Mouse (Mus musculus) hindbrain, embryonic 13.5 days (tissue): Measurements from ENCODE around the gene Nebl. TPM values are rescaled to one million over a fixed set of nuclear protein-coding genes. Genes with fewer than 3 reads are reported as not detected.

ENCODE experiments used
- ATAC-seq: fragments of 200-750 bp; cut with Nextera tagmentation; 2 replicates; pipeline ENCODE4 v1.8.0; 2017; ENCODE audit warnings: moderate TSS enrichment; ENCODE audit not compliant: low FRiP score
- H3K27ac ChIP-seq: fragments of 300-500 bp; sonication (generic); 2 replicates; pipeline ENCODE4 v1.5.1; 2015; ENCODE audit warnings: inconsistent platforms, mild to moderate bottlenecking, moderate library complexity
- H3K27me3 ChIP-seq: fragments of 300-500 bp; sonication (generic); 2 replicates; pipeline ENCODE4 v1.6.1; 2015; ENCODE audit warnings: mild to moderate bottlenecking, inconsistent platforms
- H3K36me3 ChIP-seq: fragments of 300-500 bp; sonication (generic); 2 replicates; pipeline ENCODE4 v1.6.1; 2015; ENCODE audit warnings: mild to moderate bottlenecking, inconsistent platforms
- H3K4me1 ChIP-seq: fragments of 300-500 bp; sonication (generic); replicated peaks from 2 replicates; pipeline ENCODE4 v1.6.1; 2015; ENCODE audit warnings: inconsistent platforms
- H3K4me2 ChIP-seq: fragments of 300-500 bp; sonication (generic); 2 replicates; pipeline ENCODE4 v1.6.1; 2015; ENCODE audit warnings: inconsistent platforms, mild to moderate bottlenecking, moderate library complexity
- H3K4me3 ChIP-seq: fragments of 300-500 bp; sonication (generic); 2 replicates; pipeline ENCODE4 v1.5.1; 2015; ENCODE audit warnings: mild to moderate bottlenecking, inconsistent platforms
- H3K9ac ChIP-seq: fragments of 300-500 bp; sonication (generic); 2 replicates; pipeline ENCODE4 v1.6.1; 2015; ENCODE audit warnings: mild to moderate bottlenecking, inconsistent platforms
- H3K9me3 ChIP-seq: fragments of 300-500 bp; sonication (generic); 2 replicates; pipeline ENCODE4 v1.6.1; 2016; ENCODE audit warnings: inconsistent platforms
- WGBS: fragments of 180-500 bp; shearing (Covaris S2); methylation state at CpG from one replicate; pipeline ENCODE4 v1.1.7; 2015; 5-methylcytosine and 5-hydroxymethylcytosine counted together
- polyA plus RNA-seq: library from polyadenylated mRNA; unstranded; fragments of >200 nt; fragmentation: Nextera tagmentation; extraction: Ambion mirVana; gene quantifications from 2 replicates; pipeline ENCODE4 v1.2.1, GENCODE M21; 2015

Gene Nebl
- polyA plus RNA-seq, 1 experiment from 2014 or later: 8.9 TPM

GRCm38 (mm10) chr2:17525739-17526526 lies 205.3 kb downstream of the Nebl start:
- no peaks in the 10 kb centered on the region for H3K27me3 ChIP-seq
- H3K4me2 ChIP-seq: no peak overlapping the region
- no peak overlapping the region for H3K4me3 ChIP-seq
- H3K9ac ChIP-seq: no peak overlapping the region
- no peaks in the 10 kb centered on the region for H3K36me3 ChIP-seq
- 70% methylated on average over 5 of the region's 5 CpGs for WGBS
- no peaks in the 10 kb centered on the region for H3K9me3 ChIP-seq
- peaks cover 20% of the 10 kb centered on the region for H3K4me1 ChIP-seq
- no peak overlapping the region for H3K27ac ChIP-seq
- peak; percentile 50; the same call in 1 of the 2 replicates for ATAC-seq

- 33% methylated on average over 4 of the region's 4 CpGs for WGBS
- Histone ChIP-seq H3K9me3 (no peaks in the 10 kb centered on the region), H3K9ac (no peak overlapping the region), H3K27me3 (no peaks in the 10 kb centered on the region), H3K4me1 (peaks cover 20% of the 10 kb centered on the region), H3K4me2 (no peak overlapping the region), H3K4me3 (no peak overlapping the region), H3K27ac (no peak overlapping the region), H3K36me3 (no peaks in the 10 kb centered on the region)
- peak; percentile 71 for ATAC-seq
Observed at GRCm38 (mm10) chr2:17525211-17525610, 206.1 kb downstream of the Nebl start.

- H3K4me1 ChIP-seq: peaks cover 20% of the 10 kb centered on the region
- no peak overlapping the region for H3K9ac ChIP-seq
- no peak overlapping the region for H3K27ac ChIP-seq
- H3K27me3 ChIP-seq: no peaks in the 10 kb centered on the region
- 42% methylated on average over 10 of the region's 10 CpGs for WGBS
- no peaks in the 10 kb centered on the region for H3K9me3 ChIP-seq
- H3K4me3 ChIP-seq: no peak overlapping the region
- 0 out of 2 replicates have a peak, but pooled peaks have one; percentile 22 for ATAC-seq
- H3K36me3 ChIP-seq: no peaks in the 10 kb centered on the region
- no peak overlapping the region for H3K4me2 ChIP-seq
Observed at GRCm38 (mm10) chr2:17524205-17524978, 206.9 kb downstream of the Nebl start.

- no peaks in the 10 kb centered on the region for H3K9me3 ChIP-seq
- WGBS: 47% methylated on average over 4 of the region's 4 CpGs
- H3K4me2 ChIP-seq: no peak overlapping the region
- no peak overlapping the region for H3K27ac ChIP-seq
- no peaks in the 10 kb centered on the region for H3K27me3 ChIP-seq
- peaks cover 20% of the 10 kb centered on the region for H3K4me1 ChIP-seq
- no peaks in the 10 kb centered on the region for H3K36me3 ChIP-seq
- H3K4me3 ChIP-seq: no peak overlapping the region
- no peak overlapping the region for H3K9ac ChIP-seq
- ATAC-seq: no peak
Observed at GRCm38 (mm10) chr2:17523791-17524190, 207.5 kb downstream of the Nebl start.

- 88% methylated on average over 2 of the region's 2 CpGs for WGBS
- H3K4me2 ChIP-seq: no peak overlapping the region
- ATAC-seq: no peak
- H3K27ac ChIP-seq: no peak overlapping the region
- no peaks in the 10 kb centered on the region for H3K9me3 ChIP-seq
- no peak overlapping the region for H3K4me3 ChIP-seq
- H3K9ac ChIP-seq: no peak overlapping the region
- peaks cover 15% of the 10 kb centered on the region for H3K4me1 ChIP-seq
- no peaks in the 10 kb centered on the region for H3K36me3 ChIP-seq
- H3K27me3 ChIP-seq: no peaks in the 10 kb centered on the region
Observed at GRCm38 (mm10) chr2:17515686-17516085, 215.6 kb downstream of the Nebl start.

- H3K4me3 ChIP-seq: no peak overlapping the region
- H3K27ac ChIP-seq: peak overlapping the region; percentile 63
- no peaks in the 10 kb centered on the region for H3K27me3 ChIP-seq
- peak overlapping the region; percentile 40 for H3K4me2 ChIP-seq
- no peaks in the 10 kb centered on the region for H3K36me3 ChIP-seq
- peak overlapping the region; percentile 49; the same call in 1 of the 2 replicates for H3K9ac ChIP-seq
- 35% methylated on average over 12 of the region's 12 CpGs for WGBS
- 0 out of 2 replicates have a peak, but pooled peaks have one; percentile 52 for ATAC-seq
- H3K4me1 ChIP-seq: peaks cover 15% of the 10 kb centered on the region
- H3K9me3 ChIP-seq: no peaks in the 10 kb centered on the region
Observed at GRCm38 (mm10) chr2:17514765-17515164, 216.5 kb downstream of the Nebl start.

- no peak overlapping the region for H3K4me3 ChIP-seq
- no peaks in the 10 kb centered on the region for H3K9me3 ChIP-seq
- H3K4me1 ChIP-seq: peaks cover 14% of the 10 kb centered on the region
- no peak for ATAC-seq
- 83% methylated on average over 1 of the region's 1 CpGs for WGBS
- no peak overlapping the region for H3K4me2 ChIP-seq
- no peaks in the 10 kb centered on the region for H3K27me3 ChIP-seq
- no peak overlapping the region for H3K27ac ChIP-seq
- no peaks in the 10 kb centered on the region for H3K36me3 ChIP-seq
- no peak overlapping the region for H3K9ac ChIP-seq
Observed at GRCm38 (mm10) chr2:17509942-17510341, 221.3 kb downstream of the Nebl start.

- Histone ChIP-seq H3K4me2 (no peak overlapping the region), H3K27me3 (no peaks in the 10 kb centered on the region), H3K9me3 (no peaks in the 10 kb centered on the region), H3K9ac (no peak overlapping the region), H3K4me3 (no peak overlapping the region), H3K4me1 (no peaks in the 10 kb centered on the region), H3K36me3 (no peaks in the 10 kb centered on the region), H3K27ac (no peak overlapping the region)
- no peak for ATAC-seq
- 67% methylated on average over 2 of the region's 2 CpGs for WGBS
Observed at GRCm38 (mm10) chr2:17507362-17507761, 223.9 kb downstream of the Nebl start.

- H3K36me3 ChIP-seq: no peaks in the 10 kb centered on the region
- no peak overlapping the region for H3K4me3 ChIP-seq
- H3K9me3 ChIP-seq: no peaks in the 10 kb centered on the region
- no peak overlapping the region for H3K9ac ChIP-seq
- no peak overlapping the region for H3K27ac ChIP-seq
- no peak overlapping the region for H3K4me2 ChIP-seq
- WGBS: 88% methylated on average over 6 of the region's 6 CpGs
- H3K27me3 ChIP-seq: no peaks in the 10 kb centered on the region
- no peak for ATAC-seq
- no peaks in the 10 kb centered on the region for H3K4me1 ChIP-seq
Observed at GRCm38 (mm10) chr2:17504115-17504774, 227.0 kb downstream of the Nebl start.

- H3K27me3 ChIP-seq: no peaks in the 10 kb centered on the region
- no peak overlapping the region for H3K27ac ChIP-seq
- no peak overlapping the region for H3K4me3 ChIP-seq
- no peak overlapping the region for H3K9ac ChIP-seq
- WGBS: 94% methylated on average over 3 of the region's 3 CpGs
- no peaks in the 10 kb centered on the region for H3K4me1 ChIP-seq
- H3K4me2 ChIP-seq: no peak overlapping the region
- no peaks in the 10 kb centered on the region for H3K9me3 ChIP-seq
- H3K36me3 ChIP-seq: no peaks in the 10 kb centered on the region
- no peak for ATAC-seq
Observed at GRCm38 (mm10) chr2:17501075-17501474, 230.2 kb downstream of the Nebl start.

GRCm38 (mm10) chr2:17465517-17466174 lies 265.6 kb downstream of the Nebl start:
- H3K27me3 ChIP-seq: no peaks in the 10 kb centered on the region
- H3K4me1 ChIP-seq: no peaks in the 10 kb centered on the region
- 90% methylated on average over 6 of the region's 6 CpGs for WGBS
- H3K4me2 ChIP-seq: no peak overlapping the region
- no peak overlapping the region for H3K9ac ChIP-seq
- no peak overlapping the region for H3K27ac ChIP-seq
- no peaks in the 10 kb centered on the region for H3K36me3 ChIP-seq
- no peak overlapping the region for H3K4me3 ChIP-seq
- no peaks in the 10 kb centered on the region for H3K9me3 ChIP-seq
- ATAC-seq: no peak

- H3K36me3 ChIP-seq: no peaks in the 10 kb centered on the region
- no peak overlapping the region for H3K4me2 ChIP-seq
- no peak overlapping the region for H3K9ac ChIP-seq
- H3K27me3 ChIP-seq: no peaks in the 10 kb centered on the region
- no peak for ATAC-seq
- H3K4me1 ChIP-seq: no peaks in the 10 kb centered on the region
- no peak overlapping the region for H3K4me3 ChIP-seq
- 95% methylated on average over 2 of the region's 2 CpGs for WGBS
- H3K9me3 ChIP-seq: no peaks in the 10 kb centered on the region
- no peak overlapping the region for H3K27ac ChIP-seq
Observed at GRCm38 (mm10) chr2:17460434-17460833, 270.8 kb downstream of the Nebl start.
